Mouse (Mus musculus): ENCODE measurements around the gene Nup50.

Nup50 gene

GRCm38 (mm10) chr15:84957851-84958250 lies 34.6 kb downstream of the Nup50 start:
- no peak for DNase-seq

- no peak for DNase-seq
These were observed 35.1 kb downstream of the Nup50 start for GRCm38 (mm10) chr15:84958331-84958730.

- DNase-seq, result no peak
These were observed 36.7 kb downstream of the Nup50 start for GRCm38 (mm10) chr15:84959891-84960290.

DNA sequence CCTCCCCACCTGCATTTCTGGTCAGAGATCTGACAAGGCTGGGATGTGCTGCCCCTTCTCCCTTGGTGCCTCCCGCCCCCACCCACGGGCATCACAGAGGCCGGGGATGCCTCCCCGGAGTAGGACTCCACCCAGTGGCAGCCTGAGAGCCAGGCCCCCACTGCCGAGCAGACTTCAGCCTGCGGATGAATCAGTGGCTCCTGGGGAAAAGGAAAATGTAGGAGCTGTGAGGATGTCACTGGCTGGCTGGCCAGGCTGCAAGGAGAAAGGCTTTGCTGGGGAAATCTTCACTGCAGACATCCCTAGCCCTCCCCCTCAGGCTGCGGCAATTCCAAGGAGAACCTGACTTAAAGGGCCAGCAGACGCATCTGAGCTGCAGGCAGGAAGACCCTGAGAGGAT lies 37.5 kb downstream of the Nup50 start:
- DNase-seq, result no peak

- DNase-seq, result no peak
These were observed 39.3 kb downstream of the Nup50 start for GRCm38 (mm10) chr15:84962518-84962917.

DNA sequence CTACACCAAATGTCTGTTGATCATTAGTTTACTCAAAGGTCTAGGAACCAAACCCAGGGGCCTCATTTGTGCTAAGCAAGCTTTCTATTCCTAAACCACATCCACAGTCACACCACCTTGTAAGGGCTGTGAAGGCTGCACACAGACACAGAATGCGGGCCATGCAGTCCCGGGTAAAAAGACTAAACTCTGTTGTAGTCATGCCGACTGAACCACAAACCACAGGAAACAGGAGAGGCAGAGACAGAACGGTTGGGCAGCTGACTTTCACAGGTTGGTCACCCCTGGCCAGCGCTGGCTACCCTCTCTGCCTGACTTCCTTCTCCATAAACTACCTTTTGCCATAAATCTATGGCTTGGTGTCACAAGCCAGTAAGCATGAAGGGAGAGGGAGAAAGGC lies 41.6 kb downstream of the Nup50 start:
- DNase-seq, result no peak

- DNase-seq, result peak; percentile 35 to 56
These were observed 42.6 kb downstream of the Nup50 start for GRCm38 (mm10) chr15:84965575-84966360.

- no peak for DNase-seq
These were observed 45.3 kb downstream of the Nup50 start for GRCm38 (mm10) chr15:84968534-84968933.

GRCm38 (mm10) chr15:84972860-84973543 lies 49.8 kb downstream of the Nup50 start:
- no peak for DNase-seq

GRCm38 (mm10) chr15:84973544-84973871 lies 50.3 kb downstream of the Nup50 start:
- no peak for DNase-seq

DNA sequence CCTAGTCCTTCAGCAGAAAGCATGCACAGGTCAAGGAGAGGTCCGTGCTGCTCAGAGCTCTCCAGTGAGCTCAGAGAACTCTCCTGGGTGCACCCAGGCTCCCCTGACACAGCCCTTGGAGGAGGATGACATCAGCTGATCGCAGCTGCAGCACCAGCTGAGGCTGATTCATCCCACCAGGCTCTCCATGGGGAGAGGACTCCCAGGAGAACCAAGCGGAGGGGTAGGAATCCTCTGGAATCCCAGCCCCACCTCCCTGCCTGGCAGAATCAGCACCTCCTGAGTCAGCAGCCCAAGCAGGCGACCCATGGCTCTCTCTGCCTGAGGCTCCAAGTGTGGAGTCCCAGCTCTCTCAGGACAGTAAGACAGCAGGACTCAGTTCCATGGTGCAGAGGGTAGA lies 52.5 kb downstream of the Nup50 start:
- DNase-seq, result no peak

- DNase-seq, result peak; percentile 55 to 65
These were observed 58.5 kb downstream of the Nup50 start for GRCm38 (mm10) chr15:84981609-84982313.

- no peak for DNase-seq
These were observed 59.7 kb downstream of the Nup50 start for GRCm38 (mm10) chr15:84982888-84983287.

DNA sequence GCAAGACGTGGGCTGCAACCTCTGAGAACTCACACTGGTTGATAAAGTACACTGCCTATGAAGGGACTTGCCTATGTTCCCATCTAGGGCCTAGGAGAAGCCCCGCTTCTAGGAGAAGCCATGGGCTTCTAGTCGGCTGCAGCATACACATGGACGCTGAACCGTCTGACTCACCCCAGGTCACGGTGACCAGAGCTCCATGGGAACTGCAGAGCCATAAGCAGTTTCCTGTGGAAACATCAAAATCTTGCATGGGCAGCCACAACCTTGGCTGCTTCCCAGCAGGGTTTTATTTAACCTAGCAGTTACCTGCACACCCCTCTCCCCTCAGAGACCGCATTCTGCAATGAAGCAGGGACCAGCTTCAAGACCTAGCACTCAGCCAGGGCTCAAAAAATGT lies 60.5 kb downstream of the Nup50 start:
- no peak for DNase-seq

DNA sequence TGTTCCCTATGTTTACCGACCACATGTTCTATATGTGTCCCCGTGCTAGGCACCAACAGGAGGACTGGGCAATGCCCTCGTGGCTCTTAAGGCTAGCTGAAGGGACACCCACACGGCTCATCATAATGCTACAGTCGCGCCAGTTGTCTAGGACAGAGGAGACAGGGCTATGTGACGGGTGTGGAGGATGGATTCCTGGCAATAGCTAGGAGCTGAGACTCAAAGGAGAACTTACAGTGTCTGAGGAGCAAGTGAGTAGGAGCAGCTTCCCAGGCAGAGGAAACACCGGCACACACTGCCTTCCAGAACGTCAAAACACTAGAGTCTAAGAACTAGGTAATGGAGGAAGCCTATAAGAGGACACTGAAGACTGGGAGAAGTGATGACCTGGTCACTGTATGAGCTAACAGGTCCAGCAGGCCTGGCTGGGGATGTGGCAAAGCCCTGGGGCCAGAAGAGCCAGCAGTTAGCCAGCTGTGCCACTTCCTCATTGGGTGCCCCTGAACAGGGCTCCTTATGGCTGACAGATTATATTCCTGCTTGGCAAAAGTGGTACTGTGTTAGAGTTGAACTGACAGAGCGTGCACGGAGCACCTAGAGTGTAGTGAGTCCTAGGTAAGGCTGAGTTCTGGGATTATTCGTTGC lies 62.4 kb downstream of the Nup50 start:
- no peak for DNase-seq

DNA sequence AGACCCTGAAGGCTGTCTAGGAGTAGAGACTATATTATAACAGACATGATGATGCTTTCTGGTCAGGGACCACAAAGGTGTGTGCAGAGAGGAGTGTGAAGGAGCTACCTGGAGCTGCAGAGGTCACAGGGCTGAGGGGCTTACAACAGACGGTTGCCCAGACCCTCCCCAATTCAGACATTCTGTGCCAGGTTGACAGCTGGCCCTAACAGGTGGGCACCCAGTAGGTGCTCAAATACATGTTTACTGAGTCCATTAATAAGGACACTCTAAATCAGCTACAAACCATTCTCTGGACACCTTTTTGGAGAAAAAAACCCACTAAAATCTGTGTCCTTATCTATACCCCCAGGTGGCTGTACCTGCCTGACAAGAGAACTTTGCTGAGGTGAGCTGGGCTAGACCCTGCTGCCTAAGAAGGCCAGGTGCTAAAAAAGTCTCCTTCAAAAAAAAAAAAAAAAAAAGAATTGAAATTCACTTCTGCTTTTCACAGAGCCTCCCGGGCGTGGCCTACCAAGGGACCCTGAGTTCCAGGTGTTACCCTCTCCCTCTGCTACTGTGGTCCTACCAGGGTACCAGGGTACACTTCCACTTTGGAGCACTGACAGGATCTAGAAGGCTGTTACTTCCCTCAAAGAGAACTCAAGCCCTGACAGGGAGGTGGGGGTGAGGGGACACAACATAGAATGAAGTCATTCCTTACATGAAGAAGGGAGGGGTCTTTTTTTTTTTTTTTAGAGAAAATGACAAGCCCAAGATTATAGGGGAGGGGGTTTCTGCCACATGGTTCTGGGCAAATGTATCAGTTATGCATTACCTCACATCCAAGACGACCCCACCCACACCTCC lies 63.2 kb downstream of the Nup50 start:
- DNase-seq, result no peak

DNA sequence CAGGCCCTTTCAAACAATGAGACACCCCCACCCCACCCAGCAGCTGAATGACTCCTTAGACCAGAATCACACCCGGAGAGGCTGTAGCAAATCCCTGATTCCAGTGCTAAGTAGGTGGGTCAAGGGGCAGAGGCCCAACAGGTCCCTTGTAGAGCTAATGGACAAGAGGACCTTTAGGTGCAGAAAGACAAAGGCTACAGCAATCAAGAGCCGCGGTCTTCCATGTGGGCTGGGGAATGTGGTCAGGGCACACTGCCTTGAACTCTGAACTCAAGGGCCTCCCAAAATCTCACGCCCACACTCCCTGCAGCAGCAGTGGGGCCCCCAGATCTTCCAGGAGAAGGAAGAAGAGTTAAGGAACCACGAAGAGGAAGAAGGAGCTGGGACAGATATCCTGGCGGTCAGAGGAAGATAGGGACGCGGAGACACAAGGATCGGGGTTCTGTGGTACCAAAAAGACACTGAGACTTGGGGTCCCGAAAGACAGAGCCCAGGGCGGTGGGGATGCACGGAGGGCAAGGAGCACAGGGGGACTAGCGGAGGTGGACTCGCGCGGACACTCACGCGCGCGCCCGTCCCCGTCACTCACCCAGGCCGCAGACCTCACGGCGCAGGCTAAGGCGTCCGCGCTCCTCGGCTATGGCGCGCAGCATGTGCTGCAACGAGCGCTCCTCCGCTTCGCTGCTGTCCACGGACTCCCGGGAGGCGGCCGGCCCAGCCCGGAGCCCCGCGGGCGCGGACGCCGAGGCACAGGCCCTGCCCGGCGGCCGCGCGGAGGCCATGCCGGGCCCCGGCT lies 64.0 kb downstream of the Nup50 start:
- peak; percentile 35 to 56 for DNase-seq

DNA sequence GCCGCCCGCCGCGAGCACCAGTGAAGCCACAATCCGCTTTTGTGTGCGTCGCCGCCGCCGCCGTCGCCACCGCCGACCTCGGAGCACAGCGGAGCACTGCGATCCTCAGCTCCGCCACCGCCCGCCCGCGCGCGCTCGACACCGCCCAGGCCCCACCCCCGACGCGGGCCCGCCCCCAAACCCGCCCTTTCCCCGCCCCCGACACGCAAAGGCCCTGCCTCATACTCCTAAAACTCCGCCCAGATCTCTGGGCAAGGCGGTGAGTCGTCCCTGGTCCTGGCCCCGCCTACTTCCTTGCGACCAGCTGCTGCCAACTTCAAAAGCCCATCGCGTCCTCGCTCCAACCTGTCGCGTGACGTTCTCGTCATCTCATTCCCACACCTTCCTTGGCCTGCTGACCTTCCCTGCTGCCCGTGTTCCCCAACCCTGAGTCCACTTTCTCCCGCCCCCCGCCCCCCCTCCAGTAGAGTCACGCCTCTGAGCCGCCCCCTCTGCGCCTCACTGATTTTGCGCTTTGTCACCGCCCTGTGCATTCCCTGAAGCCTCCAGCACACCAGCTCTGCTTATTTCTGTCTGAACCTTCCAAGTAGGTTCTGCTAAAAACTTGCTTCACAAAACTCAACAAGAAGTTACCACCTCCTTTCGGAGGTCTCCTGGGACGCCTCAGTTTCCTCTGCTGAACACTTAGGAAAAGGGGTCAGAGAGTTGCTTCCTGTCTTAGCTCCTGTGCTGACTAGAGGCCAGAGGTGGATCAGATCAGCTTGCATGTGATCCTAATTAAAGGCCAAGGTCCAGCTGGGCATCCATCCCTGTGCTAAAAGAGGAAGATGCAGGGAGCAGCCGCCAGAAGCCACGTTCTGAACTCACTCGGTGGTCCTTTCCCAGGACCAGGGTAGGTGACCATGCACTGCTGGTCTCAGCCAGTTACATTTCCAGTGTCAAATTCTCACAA lies 64.9 kb downstream of the Nup50 start, which contains the start of gene 5031439G07Rik:
Gene 5031439G07Rik, minus strand, starts transcription at position 678 of the 952 bp plus-strand sequence.
- DNase-seq, result peak; percentile 93 to 95

- DNase-seq, result no peak
These were observed 65.9 kb downstream of the Nup50 start for GRCm38 (mm10) chr15:84989098-84989497.

- no peak for DNase-seq
These were observed 66.6 kb downstream of the Nup50 start for GRCm38 (mm10) chr15:84989771-84990170.

Measured in lung, postnatal 4 days (tissue).